Mouse (Mus musculus) spleen, postnatal 36 days (tissue): Measurements from ENCODE around the gene Mark2.

ENCODE experiments used
- DNase-seq, 2 experiments: peaks; one replicate each; pipeline ENCODE4 v3.0.0; 2022; ENCODE audit warnings: low spot score in 2 of 2, mixed read lengths in 1 of 2

Gene Mark2

GRCm38 (mm10) chr19:7334049-7334448 lies 7.6 kb downstream of the Mark2 start:
- DNase-seq, result no peak

GRCm38 (mm10) chr19:7321391-7321790 lies 20.3 kb downstream of the Mark2 start:
- DNase-seq, result no peak

GRCm38 (mm10) chr19:7320181-7320580 lies 21.5 kb downstream of the Mark2 start:
- no peak for DNase-seq

GRCm38 (mm10) chr19:7317716-7318115 lies 23.9 kb downstream of the Mark2 start:
- DNase-seq, result no peak

GRCm38 (mm10) chr19:7316822-7317221 lies 24.8 kb downstream of the Mark2 start:
- no peak for DNase-seq

GRCm38 (mm10) chr19:7315587-7315984 lies 26.1 kb downstream of the Mark2 start:
- no peak for DNase-seq

- peak in 1 of 2 experiments; percentile 27 for DNase-seq
Observed at GRCm38 (mm10) chr19:7314976-7315586, 26.6 kb downstream of the Mark2 start.

- no peak for DNase-seq
Observed at GRCm38 (mm10) chr19:7313660-7314059, 28.0 kb downstream of the Mark2 start.

- no peak for DNase-seq
Observed at GRCm38 (mm10) chr19:7311306-7311705, 30.4 kb downstream of the Mark2 start.

GRCm38 (mm10) chr19:7310704-7311103 lies 31.0 kb downstream of the Mark2 start:
- DNase-seq, result peak; percentile 48 to 58

GRCm38 (mm10) chr19:7309738-7310330 lies 31.8 kb downstream of the Mark2 start:
- no peak for DNase-seq

- no peak for DNase-seq
Observed at GRCm38 (mm10) chr19:7307995-7308770, 33.5 kb downstream of the Mark2 start.

GRCm38 (mm10) chr19:7306968-7307367 lies 34.7 kb downstream of the Mark2 start:
- DNase-seq, result no peak

GRCm38 (mm10) chr19:7305380-7306310 lies 36.0 kb downstream of the Mark2 start:
- DNase-seq, result no peak

GRCm38 (mm10) chr19:7304801-7305200 lies 36.9 kb downstream of the Mark2 start:
- DNase-seq, result no peak

- DNase-seq, result no peak
Observed at GRCm38 (mm10) chr19:7303796-7304195, 37.9 kb downstream of the Mark2 start.

GRCm38 (mm10) chr19:7302493-7302797 lies 39.2 kb downstream of the Mark2 start:
- DNase-seq, result no peak

- DNase-seq, result no peak
Observed at GRCm38 (mm10) chr19:7301647-7302492, 39.8 kb downstream of the Mark2 start.

- DNase-seq, result no peak
Observed at GRCm38 (mm10) chr19:7300078-7300477, 41.6 kb downstream of the Mark2 start.

GRCm38 (mm10) chr19:7299052-7299451 lies 42.6 kb downstream of the Mark2 start:
- no peak for DNase-seq

- no peak for DNase-seq
Observed at GRCm38 (mm10) chr19:7295959-7296358, 45.7 kb downstream of the Mark2 start.
